Mouse (Mus musculus): ENCODE measurements around the gene Syngr3. TPM values are rescaled to one million over a fixed set of nuclear protein-coding genes. Genes with fewer than 3 reads are reported as not detected.

Gene Syngr3
- polyA plus RNA-seq, 1 experiment from 2014 or later: 240 TPM

GRCm38 (mm10) chr17:24695326-24696010 lies 5.7 kb upstream of the Syngr3 start:
- peaks cover 10% of the 10 kb centered on the region for H3K36me3 ChIP-seq (replicated peaks)
- peaks cover 3% of the 10 kb centered on the region; the same call in 1 of the 2 replicates for H3K27me3 ChIP-seq (replicated peaks)
- peaks cover 30% of the 10 kb centered on the region for H3K4me1 ChIP-seq
- H3K27ac ChIP-seq: peak overlapping the region; percentile 91
- H3K9ac ChIP-seq: peak overlapping the region; percentile 81
- ATAC-seq (replicated peaks): no peak; the same call in 1 of the 2 replicates
- WGBS: 6% methylated on average over 45 of the region's 51 CpGs
- H3K4me3 ChIP-seq: peak overlapping the region; percentile 79
- H3K4me2 ChIP-seq: peak overlapping the region; percentile 58
- no peaks in the 10 kb centered on the region for H3K9me3 ChIP-seq

GRCm38 (mm10) chr17:24692385-24692784 lies 2.6 kb upstream of the Syngr3 start:
- no peak for ATAC-seq (replicated peaks)
- Histone ChIP-seq H3K27me3 (replicated peaks) (peaks cover 7% of the 10 kb centered on the region), H3K36me3 (replicated peaks) (peaks cover 4% of the 10 kb centered on the region; the same call in 1 of the 2 replicates), H3K9ac (no peak overlapping the region), H3K4me2 (no peak overlapping the region), H3K27ac (no peak overlapping the region), H3K4me1 (peaks cover 52% of the 10 kb centered on the region), H3K4me3 (no peak overlapping the region), H3K9me3 (no peaks in the 10 kb centered on the region)
- WGBS: 86% methylated on average over 5 of the region's 5 CpGs

- no peaks in the 10 kb centered on the region for H3K9me3 ChIP-seq
- H3K9ac ChIP-seq: peak overlapping the region; percentile 42
- no peak for ATAC-seq (replicated peaks)
- H3K27ac ChIP-seq: no peak overlapping the region
- H3K4me3 ChIP-seq: peak overlapping the region; percentile 81
- WGBS: 19% methylated on average over 23 of the region's 23 CpGs
- H3K4me1 ChIP-seq: peaks cover 35% of the 10 kb centered on the region
- H3K36me3 ChIP-seq (replicated peaks): peaks cover 2% of the 10 kb centered on the region; the same call in 1 of the 2 replicates
- peak overlapping the region; percentile 63 for H3K4me2 ChIP-seq
- peaks cover 7% of the 10 kb centered on the region for H3K27me3 ChIP-seq (replicated peaks)
Measured at GRCm38 (mm10) chr17:24687599-24687998, 2.2 kb downstream of the Syngr3 start.

GRCm38 (mm10) chr17:24687146-24687595 lies 2.6 kb downstream of the Syngr3 start:
- no peaks in the 10 kb centered on the region for H3K36me3 ChIP-seq (replicated peaks)
- peaks cover 35% of the 10 kb centered on the region for H3K4me1 ChIP-seq
- ATAC-seq (replicated peaks): no peak
- no peaks in the 10 kb centered on the region for H3K9me3 ChIP-seq
- 3% methylated on average over 25 of the region's 25 CpGs for WGBS
- peaks cover 7% of the 10 kb centered on the region for H3K27me3 ChIP-seq (replicated peaks)
- H3K9ac ChIP-seq: peak overlapping the region; percentile 42
- H3K27ac ChIP-seq: no peak overlapping the region
- H3K4me3 ChIP-seq: peak overlapping the region; percentile 81
- peak overlapping the region; percentile 63 for H3K4me2 ChIP-seq

GRCm38 (mm10) chr17:24686514-24686913 lies 3.2 kb downstream of the Syngr3 start:
- Histone ChIP-seq H3K27me3 (replicated peaks) (peaks cover 7% of the 10 kb centered on the region), H3K27ac (no peak overlapping the region), H3K36me3 (replicated peaks) (peaks cover 1% of the 10 kb centered on the region), H3K9ac (no peak overlapping the region), H3K4me1 (peaks cover 35% of the 10 kb centered on the region), H3K4me2 (no peak overlapping the region), H3K4me3 (no peak overlapping the region), H3K9me3 (no peaks in the 10 kb centered on the region)
- WGBS: 24% methylated on average over 16 of the region's 16 CpGs
- no peak for ATAC-seq (replicated peaks)

GRCm38 (mm10) chr17:24677500-24678080 lies 12.2 kb downstream of the Syngr3 start:
- Histone ChIP-seq H3K9ac (no peak overlapping the region), H3K27me3 (replicated peaks) (no peaks in the 10 kb centered on the region), H3K9me3 (no peaks in the 10 kb centered on the region), H3K36me3 (replicated peaks) (peaks cover 39% of the 10 kb centered on the region), H3K4me3 (no peak overlapping the region), H3K4me1 (peaks cover 2% of the 10 kb centered on the region; the same call in 1 of the 2 replicates), H3K4me2 (no peak overlapping the region), H3K27ac (no peak overlapping the region)
- WGBS: 92% methylated on average over 24 of the region's 24 CpGs
- no peak for ATAC-seq (replicated peaks)

GRCm38 (mm10) chr17:24676877-24677276 lies 12.9 kb downstream of the Syngr3 start:
- no peaks in the 10 kb centered on the region for H3K27me3 ChIP-seq (replicated peaks)
- ATAC-seq (replicated peaks): no peak
- H3K4me2 ChIP-seq: no peak overlapping the region
- no peaks in the 10 kb centered on the region for H3K9me3 ChIP-seq
- H3K27ac ChIP-seq: no peak overlapping the region
- H3K9ac ChIP-seq: no peak overlapping the region
- H3K4me1 ChIP-seq: peaks cover 8% of the 10 kb centered on the region
- 97% methylated on average over 5 of the region's 5 CpGs for WGBS
- H3K36me3 ChIP-seq (replicated peaks): peaks cover 39% of the 10 kb centered on the region
- no peak overlapping the region for H3K4me3 ChIP-seq

- no peaks in the 10 kb centered on the region for H3K27me3 ChIP-seq (replicated peaks)
- no peak overlapping the region for H3K27ac ChIP-seq
- H3K4me2 ChIP-seq: no peak overlapping the region
- no peaks in the 10 kb centered on the region for H3K9me3 ChIP-seq
- H3K36me3 ChIP-seq (replicated peaks): peaks cover 35% of the 10 kb centered on the region
- no peak overlapping the region for H3K9ac ChIP-seq
- WGBS: 63% methylated on average over 2 of the region's 2 CpGs
- peaks cover 15% of the 10 kb centered on the region for H3K4me1 ChIP-seq
- H3K4me3 ChIP-seq: no peak overlapping the region
- no peak for ATAC-seq (replicated peaks)
Measured at GRCm38 (mm10) chr17:24676187-24676586, 13.6 kb downstream of the Syngr3 start.

GRCm38 (mm10) chr17:24674277-24674676 lies 15.5 kb downstream of the Syngr3 start:
- Histone ChIP-seq H3K9me3 (no peaks in the 10 kb centered on the region), H3K4me1 (peaks cover 26% of the 10 kb centered on the region), H3K36me3 (replicated peaks) (peaks cover 16% of the 10 kb centered on the region; the same call in 1 of the 2 replicates), H3K9ac (no peak overlapping the region), H3K27me3 (replicated peaks) (no peaks in the 10 kb centered on the region), H3K27ac (no peak overlapping the region), H3K4me3 (no peak overlapping the region), H3K4me2 (no peak overlapping the region)
- ATAC-seq (replicated peaks): no peak
- WGBS: 84% methylated on average over 7 of the region's 7 CpGs

GRCm38 (mm10) chr17:24672141-24672540 lies 17.6 kb downstream of the Syngr3 start:
- Histone ChIP-seq H3K27ac (no peak overlapping the region), H3K9me3 (no peaks in the 10 kb centered on the region), H3K9ac (no peak overlapping the region), H3K4me3 (no peak overlapping the region), H3K4me2 (no peak overlapping the region; the same call in 1 of the 2 replicates), H3K36me3 (replicated peaks) (0 out of 2 replicates have a peak, but pooled peaks cover 3% of the 10 kb centered on the region), H3K27me3 (replicated peaks) (no peaks in the 10 kb centered on the region), H3K4me1 (peaks cover 33% of the 10 kb centered on the region)
- 44% methylated on average over 5 of the region's 5 CpGs for WGBS
- no peak for ATAC-seq (replicated peaks)

- no peak overlapping the region for H3K27ac ChIP-seq
- no peaks in the 10 kb centered on the region for H3K36me3 ChIP-seq (replicated peaks)
- H3K9ac ChIP-seq: 0 out of 2 replicates have a peak overlapping the region, but pooled peaks have one; percentile 8
- H3K27me3 ChIP-seq (replicated peaks): no peaks in the 10 kb centered on the region
- H3K9me3 ChIP-seq: no peaks in the 10 kb centered on the region
- 76% methylated on average over 5 of the region's 5 CpGs for WGBS
- peak overlapping the region; percentile 88; the same call in 1 of the 2 replicates for H3K4me2 ChIP-seq
- ATAC-seq (replicated peaks): no peak
- no peak overlapping the region for H3K4me3 ChIP-seq
- peaks cover 33% of the 10 kb centered on the region for H3K4me1 ChIP-seq
Measured at GRCm38 (mm10) chr17:24671346-24671745, 18.4 kb downstream of the Syngr3 start.

GRCm38 (mm10) chr17:24670246-24670844 lies 19.4 kb downstream of the Syngr3 start:
- peaks cover 31% of the 10 kb centered on the region for H3K4me1 ChIP-seq
- ATAC-seq (replicated peaks): no peak
- peak overlapping the region; percentile 91 for H3K27ac ChIP-seq
- H3K9ac ChIP-seq: peak overlapping the region; percentile 98
- H3K36me3 ChIP-seq (replicated peaks): no peaks in the 10 kb centered on the region
- peak overlapping the region; percentile 88 for H3K4me2 ChIP-seq
- H3K9me3 ChIP-seq: no peaks in the 10 kb centered on the region
- H3K27me3 ChIP-seq (replicated peaks): no peaks in the 10 kb centered on the region
- WGBS: 12% methylated on average over 8 of the region's 8 CpGs
- H3K4me3 ChIP-seq: peak overlapping the region; percentile 90
